Mouse (Mus musculus): ENCODE measurements around the gene Lefty1.
"Not testable (repeated sequence)": the region's sequence is repeated elsewhere in the genome, so short reads cannot be mapped to it uniquely, and the experiment has no call there.

Gene Lefty1

GRCm38 (mm10) chr1:180922273-180923048 is 12.4 kb upstream of the Lefty1 start:
- DNase-seq = peak; percentile 76 to 80

- DNase-seq = no peak
Observed at GRCm38 (mm10) chr1:180924737-180925136, 10.1 kb upstream of the Lefty1 start.

- DNase-seq = peak; percentile 34 to 37
Observed at GRCm38 (mm10) chr1:180926286-180926685, 8.5 kb upstream of the Lefty1 start.

- no peak for DNase-seq
Observed at GRCm38 (mm10) chr1:180929599-180929998, 5.2 kb upstream of the Lefty1 start.

GRCm38 (mm10) chr1:180931106-180931505 is 3.7 kb upstream of the Lefty1 start:
- DNase-seq = no peak

GRCm38 (mm10) chr1:180933659-180934058 is 1.2 kb upstream of the Lefty1 start:
- DNase-seq = no peak

- DNase-seq = peak in 1 of 2 experiments; percentile 5
Observed at GRCm38 (mm10) chr1:180936610-180937398, 2.0 kb downstream of the Lefty1 start.

- not testable (repeated sequence) for DNase-seq
Observed at GRCm38 (mm10) chr1:180937631-180938030, 2.8 kb downstream of the Lefty1 start.

- not testable (repeated sequence) for DNase-seq
Observed at GRCm38 (mm10) chr1:180938781-180939180, 4.0 kb downstream of the Lefty1 start.

GRCm38 (mm10) chr1:180940776-180941460 is 6.1 kb downstream of the Lefty1 start:
- no peak for DNase-seq

GRCm38 (mm10) chr1:180941726-180942125 is 6.9 kb downstream of the Lefty1 start:
- no peak for DNase-seq

- DNase-seq = peak; percentile 75 to 79
Observed at GRCm38 (mm10) chr1:180942166-180943031, 7.6 kb downstream of the Lefty1 start, which contains the start of gene Tmem63a. Gene Tmem63a, plus strand, starts transcription at chr1:180942344.

GRCm38 (mm10) chr1:180943032-180943644 is 8.3 kb downstream of the Lefty1 start:
- DNase-seq = peak in 1 of 2 experiments; percentile 7

GRCm38 (mm10) chr1:180943896-180944295 is 9.1 kb downstream of the Lefty1 start:
- peak in 1 of 2 experiments; percentile 9 for DNase-seq

GRCm38 (mm10) chr1:180944553-180944952 is 9.7 kb downstream of the Lefty1 start:
- no peak for DNase-seq

- no peak for DNase-seq
Observed at GRCm38 (mm10) chr1:180945001-180945980, 10.5 kb downstream of the Lefty1 start.

GRCm38 (mm10) chr1:180946448-180946847 is 11.6 kb downstream of the Lefty1 start:
- no peak for DNase-seq

GRCm38 (mm10) chr1:180952085-180952746 is 17.4 kb downstream of the Lefty1 start:
- no peak for DNase-seq

GRCm38 (mm10) chr1:180952808-180953207 is 18.0 kb downstream of the Lefty1 start:
- DNase-seq = no peak

GRCm38 (mm10) chr1:180956401-180956800 is 21.6 kb downstream of the Lefty1 start:
- DNase-seq = no peak
